Mouse (Mus musculus) cerebellum, adult 11 months (tissue): ENCODE measurements around the gene Mrtfb.

Source experiments
- DNase-seq: peaks from one replicate; pipeline ENCODE4 v3.0.0; 2022

Mrtfb gene

DNA sequence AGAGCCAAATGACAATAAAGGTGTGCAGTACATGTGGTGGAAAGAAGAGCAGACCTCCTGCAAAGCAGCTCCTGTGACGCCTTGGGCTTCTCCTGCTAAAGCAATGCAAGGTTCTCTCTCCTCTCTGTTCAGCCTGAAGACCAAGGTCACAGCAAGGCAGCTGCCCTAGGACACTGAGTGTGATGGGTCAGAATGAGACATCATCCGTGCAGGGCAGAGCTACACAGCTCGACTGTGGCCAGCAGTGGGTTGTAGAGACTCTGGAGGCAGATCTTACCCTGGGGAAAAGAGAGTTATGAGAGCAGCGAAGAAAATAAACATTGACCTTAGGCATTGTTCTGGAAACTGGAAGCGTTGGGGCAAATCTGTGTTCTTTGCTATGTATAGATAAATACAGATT lies 98.2 kb downstream of the Mrtfb start:
- DNase-seq = no peak

DNA sequence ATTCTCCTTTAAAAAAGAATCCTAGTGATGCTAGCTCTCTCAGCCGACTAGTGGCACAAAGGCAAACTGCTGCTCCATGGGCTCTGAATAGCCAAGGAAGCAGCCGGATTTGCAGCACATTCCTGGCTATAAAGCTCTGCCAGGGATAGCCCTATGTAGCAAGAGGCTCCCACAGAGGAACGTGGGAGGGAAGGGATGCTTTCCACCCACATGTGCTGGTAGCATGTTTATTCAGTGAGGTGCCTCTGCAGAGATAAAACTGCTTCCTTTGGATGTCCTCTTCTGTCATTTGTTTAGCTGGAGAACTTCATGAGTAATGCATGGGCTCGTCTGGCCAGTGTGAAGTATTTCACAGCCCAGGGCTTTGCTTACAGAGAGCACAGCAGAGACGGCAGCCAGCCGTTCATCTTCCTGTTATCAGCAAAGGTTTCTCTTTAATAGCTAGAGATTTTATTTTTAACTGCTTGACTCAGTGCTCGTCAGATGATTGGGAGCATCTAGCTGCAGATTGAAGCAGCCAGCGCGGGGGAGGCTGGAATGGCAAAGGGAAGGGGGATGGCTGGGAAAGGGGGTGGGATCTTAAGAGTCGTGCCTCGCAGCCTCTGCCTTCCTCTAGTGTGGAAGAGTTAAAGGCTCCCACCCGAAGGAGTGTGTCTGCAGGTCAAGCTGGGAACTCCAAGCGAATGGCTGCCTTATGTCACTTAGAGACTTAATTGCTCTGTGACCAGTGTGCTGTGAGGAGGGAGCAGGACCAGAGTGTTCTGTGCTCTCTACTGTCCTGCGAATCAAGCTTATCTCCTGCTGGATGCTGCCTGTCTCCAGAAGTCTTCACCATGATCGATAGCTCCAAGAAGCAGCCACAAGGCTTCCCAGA lies 101.8 kb downstream of the Mrtfb start:
- peak; percentile 71 for DNase-seq

DNA sequence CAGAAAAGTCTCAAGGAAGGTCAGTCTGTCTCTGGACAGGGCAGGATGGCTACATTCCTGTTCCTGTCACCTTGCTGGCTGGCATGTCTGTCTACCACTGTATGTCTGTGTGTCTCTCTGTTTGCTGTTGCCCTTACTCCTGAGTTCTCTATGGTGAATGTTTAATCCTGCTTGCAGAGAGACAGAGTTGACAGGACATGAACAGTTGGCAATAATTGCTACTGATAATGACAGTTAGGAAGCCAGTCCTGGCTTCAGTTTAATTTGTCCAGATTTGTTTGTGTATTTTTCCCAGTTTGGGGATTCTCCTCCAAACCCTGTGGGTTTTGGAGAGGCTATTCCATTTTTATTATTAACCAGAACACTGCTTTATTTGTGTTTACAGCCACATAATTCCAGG lies 102.5 kb downstream of the Mrtfb start:
- no peak for DNase-seq

DNA sequence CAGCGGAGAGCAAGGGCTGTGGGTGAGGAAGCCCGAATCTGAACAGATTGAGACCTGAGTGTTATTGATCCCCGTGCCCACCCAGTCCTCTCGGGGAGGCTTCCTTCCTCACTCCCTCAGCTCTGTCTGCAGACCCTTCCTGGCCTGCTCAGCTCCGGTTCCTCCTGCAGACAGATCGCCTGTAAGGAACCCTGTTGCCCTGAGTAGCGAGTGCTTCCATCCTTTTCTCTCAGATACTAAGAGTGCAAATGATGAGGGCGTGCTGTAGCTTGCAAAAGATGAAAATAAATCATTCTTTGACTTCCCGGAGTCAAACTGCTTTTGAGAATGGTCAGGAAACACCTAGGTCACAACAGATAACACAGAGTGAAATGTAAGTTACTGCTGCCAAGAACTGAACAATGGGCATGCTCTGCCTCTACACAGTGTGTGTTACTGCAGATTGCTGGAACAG lies 103.2 kb downstream of the Mrtfb start:
- DNase-seq = peak; percentile 19

DNA sequence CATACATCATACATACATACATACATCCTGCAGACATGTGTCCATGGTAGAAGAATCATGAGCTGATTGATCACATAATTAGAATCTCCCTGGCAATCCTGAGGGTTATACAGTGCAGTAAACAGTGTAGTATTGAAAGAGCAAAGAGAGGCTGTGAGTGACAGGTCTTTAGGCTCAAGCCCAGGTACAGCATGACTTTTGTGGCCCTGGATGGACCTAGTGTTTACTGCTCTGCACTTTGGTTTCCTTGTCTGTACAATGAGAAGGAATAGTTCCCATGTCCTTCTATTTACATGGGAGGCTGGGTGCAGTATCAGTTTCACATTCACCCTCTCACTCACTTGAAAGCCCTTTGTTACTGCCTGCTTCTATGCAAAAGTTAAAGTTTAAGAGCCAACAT lies 103.9 kb downstream of the Mrtfb start:
- DNase-seq = no peak

DNA sequence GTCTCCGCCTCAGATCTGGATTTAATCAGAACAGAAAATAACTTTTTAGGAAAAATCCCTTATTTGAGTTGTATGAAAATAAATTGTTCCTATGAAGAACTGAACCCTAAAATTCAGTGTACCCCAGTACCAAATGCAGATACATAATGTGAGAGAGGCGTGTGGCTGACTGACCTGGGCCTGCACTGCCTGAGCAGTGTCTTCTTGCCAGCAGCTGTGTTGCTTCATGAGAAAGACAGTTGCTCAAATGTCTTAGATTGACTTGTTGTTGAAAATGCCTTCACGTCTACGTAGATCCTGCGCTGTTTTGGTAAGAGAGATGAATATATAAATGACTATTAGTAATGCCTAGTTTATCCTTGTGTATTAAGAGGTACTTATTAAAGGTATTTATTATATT lies 104.6 kb downstream of the Mrtfb start:
- DNase-seq = no peak

DNA sequence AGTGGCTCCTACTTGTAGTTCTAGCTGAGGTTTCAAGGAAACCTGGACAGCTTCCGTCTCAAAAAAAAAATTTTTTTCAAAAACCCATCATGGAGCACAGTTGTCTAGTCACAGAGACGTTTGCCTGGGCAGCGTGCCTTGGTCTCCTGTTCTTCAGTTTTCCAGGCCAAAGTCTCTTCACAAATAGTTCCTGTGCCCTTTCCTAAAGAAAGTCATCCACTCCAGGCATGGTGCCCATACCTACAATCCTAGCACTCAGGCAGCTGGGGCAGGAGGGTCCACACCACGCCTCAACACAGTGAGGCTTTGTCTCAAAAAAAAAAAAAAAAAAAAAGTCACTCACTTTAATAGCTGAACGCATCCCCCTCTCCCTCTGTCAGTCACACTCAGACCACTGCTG lies 106.9 kb downstream of the Mrtfb start:
- DNase-seq = no peak

DNA sequence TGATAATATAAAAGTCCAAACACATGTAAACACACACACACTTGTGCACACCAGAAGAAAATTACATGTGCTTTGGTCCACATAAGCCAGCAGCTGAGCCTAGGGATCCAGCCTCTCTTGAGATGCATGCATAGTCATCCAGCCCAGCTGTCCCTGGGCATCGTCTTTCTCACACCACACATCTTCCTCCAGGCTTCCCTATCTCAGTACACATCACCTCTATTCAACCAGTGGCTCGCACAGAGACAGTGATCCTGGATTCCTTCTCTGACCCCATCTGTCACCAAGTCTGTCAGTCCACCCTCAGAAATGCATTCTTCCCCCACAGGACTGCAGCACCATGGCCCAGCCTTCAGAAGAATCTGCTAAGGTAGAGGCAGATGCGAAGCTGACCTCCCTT lies 107.9 kb downstream of the Mrtfb start:
- no peak for DNase-seq

DNA sequence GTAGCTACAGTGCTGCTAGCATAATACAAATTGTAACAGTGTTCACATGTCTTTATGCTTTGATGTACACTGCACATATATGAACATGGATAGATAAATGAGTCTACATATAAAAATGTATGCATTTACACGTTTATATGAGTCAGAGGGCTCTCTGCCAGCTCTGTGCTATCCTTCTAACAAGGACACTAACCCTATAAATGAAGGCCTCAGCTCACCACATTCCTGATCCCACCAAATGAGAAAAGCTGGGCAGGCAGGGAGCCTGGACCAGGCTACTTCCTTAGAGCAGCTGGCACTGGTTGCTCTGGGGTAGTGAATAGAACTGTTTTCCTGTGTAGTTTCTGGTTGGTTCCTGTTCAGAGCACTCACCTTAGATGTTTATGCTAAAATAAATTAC lies 110.0 kb downstream of the Mrtfb start:
- no peak for DNase-seq

DNA sequence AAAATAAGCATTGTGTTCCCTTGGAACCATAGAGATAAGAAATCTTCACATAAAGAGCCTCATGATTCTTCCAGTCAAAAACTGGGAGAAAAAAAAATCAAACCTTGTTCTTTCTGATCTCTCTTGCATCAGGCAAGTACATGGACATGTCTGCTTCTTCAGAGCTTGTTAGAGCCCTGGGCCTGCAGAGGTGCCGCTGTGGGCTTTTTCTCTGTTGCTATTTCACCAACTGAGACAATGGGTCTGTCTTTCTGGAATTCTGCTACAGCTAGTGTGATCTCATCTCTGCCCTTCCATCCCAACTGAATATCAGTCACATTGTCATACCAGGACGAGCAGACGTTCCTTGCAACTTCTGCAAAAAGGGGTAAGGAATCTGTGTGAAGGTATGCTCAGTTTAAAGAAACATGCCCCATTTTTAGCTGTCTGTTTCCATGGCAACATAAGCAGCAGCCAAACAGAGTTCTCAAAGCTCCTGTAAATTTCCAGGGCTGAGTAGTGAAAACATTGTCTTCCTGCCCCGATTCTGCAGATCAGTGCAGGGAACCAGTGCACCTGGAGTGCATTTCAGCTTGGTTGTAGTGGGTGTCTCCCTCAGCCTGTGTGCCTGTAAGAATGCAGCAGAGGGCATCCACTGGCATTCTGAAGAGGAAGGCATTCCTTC lies 110.7 kb downstream of the Mrtfb start:
- DNase-seq = no peak

DNA sequence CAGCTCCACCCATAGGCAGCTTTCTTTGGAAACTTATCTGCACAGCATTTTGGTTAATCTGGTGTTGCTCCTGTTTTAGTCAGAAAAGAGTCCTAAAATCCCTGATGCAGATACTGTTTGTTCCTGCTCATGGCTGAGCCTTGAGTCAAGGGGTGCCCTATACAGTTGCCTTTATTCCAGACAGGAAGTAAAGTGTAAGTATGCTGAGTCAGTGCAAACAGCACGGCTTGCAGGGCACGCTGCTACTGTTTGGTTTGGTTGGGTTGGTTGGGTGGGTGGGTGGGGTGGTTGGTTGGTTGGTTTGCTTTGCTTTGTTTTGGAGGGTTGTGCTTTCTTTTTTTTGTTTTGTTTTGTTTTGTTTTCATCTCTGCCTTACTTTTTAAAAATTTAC lies 111.2 kb downstream of the Mrtfb start:
- no peak for DNase-seq

DNA sequence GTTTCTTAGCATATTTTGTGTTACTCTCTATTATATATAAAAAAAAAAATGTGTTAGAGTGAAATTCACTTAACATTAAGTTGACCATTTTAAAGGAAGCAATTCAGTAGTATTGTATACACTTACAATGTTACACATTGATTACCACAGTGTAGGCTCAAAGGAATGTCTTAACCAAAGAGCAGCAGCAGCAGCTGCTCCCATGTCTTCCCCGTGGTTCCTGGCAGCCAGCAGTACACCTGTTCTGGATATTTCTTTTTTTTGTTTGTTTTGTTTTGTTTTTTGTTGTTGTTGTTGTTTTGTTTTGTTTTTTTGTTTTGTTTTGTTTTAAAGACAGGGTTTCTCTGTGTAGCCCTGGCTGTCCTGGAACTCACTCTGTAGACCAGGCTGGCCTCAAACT lies 112.4 kb downstream of the Mrtfb start:
- DNase-seq = no peak

DNA sequence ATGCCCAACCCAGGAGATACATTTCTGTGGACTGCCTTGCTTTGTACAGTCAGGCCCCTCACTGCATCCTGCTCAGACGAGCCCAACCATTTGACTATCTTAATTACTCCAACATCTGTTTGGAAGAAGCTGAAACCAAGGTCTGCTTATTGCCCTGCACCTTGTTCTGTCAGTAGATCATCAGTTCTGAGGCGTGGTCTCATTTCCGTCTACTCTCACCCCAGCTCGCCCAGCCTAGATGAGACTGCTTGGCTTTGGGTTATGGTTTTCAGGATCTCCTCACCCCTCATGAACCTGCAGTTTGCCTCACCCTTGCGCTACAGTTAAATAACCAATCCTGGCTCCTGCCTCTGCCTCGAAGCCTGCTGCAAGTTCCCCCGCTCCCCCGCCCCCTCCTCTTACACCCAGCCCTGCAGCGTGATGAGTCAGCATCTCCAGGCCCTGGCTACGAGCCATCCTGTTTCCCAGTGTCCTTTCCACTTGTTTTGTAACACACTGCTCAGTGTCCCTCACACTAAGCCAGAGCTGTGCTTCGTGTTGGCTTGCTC lies 115.5 kb downstream of the Mrtfb start:
- peak; percentile 83 for DNase-seq

DNA sequence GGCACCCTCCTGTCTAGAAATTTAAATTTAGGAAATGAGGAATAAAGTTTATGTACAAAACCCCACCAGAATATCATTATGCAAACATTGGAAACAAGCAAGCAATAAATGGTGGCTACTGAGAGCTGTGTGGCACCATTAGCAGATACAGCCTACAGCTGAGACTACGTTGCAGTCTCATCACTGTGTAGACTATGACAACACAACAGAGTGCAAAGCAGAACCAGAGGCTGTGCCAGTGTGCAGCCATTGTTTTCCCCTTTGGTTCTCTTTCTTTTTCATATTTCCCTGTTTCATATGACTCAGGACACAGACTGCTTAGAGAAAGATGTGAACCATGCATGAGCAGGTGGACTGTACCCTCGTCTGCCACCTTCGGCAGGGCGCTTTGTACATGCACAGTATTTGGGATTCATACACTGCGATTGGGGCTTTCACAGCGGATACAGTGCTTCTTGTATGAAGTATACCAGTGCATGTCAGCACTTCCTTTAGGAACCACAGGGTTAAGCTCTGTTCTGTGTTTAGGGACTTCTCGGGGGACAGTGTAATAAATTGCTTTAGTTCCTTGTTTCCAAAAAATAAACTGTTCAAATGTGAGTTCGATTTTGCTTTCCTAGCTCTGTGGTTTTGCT lies 116.7 kb downstream of the Mrtfb start:
- DNase-seq = no peak

DNA sequence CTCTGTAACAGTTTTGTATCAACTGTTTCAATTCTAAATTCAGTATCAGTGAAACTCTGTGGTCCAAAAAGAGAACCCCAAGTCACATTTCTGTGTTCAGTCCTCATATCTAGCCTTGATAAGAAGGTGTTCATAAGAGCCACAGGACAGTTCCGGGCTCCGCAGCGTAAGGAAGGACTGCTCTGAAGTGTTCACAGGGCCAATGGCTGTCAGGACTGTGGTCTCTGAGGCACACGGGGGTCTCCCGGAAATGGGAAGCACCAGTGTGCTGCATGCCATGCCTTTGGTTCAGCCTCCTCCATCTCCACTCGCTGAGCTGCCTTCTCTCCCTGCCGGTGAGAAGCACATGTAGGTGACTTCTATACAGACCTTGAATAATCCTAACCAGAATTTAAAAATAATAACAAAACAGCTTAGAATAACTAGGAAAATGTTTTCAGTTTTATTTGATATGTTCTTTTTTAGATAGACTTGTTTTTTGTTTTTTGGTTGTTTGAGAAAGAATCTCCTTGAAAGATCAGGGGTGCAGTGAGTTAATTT lies 120.7 kb downstream of the Mrtfb start:
- DNase-seq = no peak

DNA sequence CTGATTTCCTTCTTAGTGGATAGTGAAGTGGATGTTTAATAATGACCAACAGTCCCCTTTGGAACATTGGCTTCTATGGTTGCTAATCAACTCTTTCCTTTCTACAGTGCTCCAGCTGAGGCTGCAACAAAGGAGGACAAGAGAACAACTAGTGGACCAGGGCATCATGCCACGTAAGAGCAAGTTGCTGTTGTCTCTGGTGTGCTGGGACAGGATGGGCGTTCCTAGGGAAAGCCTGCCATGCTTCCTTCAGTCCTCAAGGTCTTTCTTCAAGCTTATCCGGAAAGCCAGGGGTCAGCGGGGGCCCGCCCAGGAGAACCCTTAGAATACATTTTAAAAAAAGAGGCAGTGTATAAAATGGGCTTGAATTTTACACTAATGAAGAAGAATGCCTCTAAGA lies 121.9 kb downstream of the Mrtfb start:
- no peak for DNase-seq

DNA sequence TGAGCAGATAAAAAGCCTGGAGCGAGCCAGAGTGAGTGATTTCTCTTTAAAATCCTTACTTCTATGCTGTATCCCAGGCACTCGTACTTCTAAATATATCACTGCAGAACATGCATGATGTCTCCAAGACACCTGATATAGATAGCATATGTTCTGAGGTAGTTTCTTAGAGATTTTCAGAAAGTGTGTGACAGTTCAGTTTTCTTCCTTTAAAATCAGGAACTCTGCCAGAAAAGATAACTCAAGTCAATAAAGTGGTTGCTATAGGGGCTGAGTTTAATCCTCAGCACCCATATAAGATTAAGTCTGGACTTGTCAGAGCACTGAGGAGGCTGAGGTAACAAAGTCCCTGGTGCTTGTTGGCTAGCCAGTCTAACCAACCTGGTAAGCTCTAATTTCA lies 123.6 kb downstream of the Mrtfb start:
- no peak for DNase-seq

DNA sequence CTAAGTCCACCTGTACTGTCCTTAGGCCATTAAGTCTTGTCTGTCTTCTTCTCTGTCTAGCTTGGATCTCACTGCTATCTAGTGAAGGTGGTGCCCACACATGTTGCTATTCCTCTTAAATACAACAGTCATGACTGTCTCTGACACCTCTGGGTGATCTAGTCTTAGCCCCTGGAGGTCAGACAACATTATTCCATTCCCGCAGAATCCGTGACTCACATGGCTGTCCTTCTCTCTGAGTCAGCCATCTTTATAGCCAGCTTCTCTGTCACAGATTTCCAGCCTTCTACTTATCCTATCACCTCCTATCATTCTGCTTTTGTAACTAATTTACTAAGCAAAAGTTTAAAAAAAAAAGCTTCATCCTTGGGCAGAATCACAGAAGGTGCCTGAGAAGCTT lies 125.5 kb downstream of the Mrtfb start:
- no peak for DNase-seq

DNA sequence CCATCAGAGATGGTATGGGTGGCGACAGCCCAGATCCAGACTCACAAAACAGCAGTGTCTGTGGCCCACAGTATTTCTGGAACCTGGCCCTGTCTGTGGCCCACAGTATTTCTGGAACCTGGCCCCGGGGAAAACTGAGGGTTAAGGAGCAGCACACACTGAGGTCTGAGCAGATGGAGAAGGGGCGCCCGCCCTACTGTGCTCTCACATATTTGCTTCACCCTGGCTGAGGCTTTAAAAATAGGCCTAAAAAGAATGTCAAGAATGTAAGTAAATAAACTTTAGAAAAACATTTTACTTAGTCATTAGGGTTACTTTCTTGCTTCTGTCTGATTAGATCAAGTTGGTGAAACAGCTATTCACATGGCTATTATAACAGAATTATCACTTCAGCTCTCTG lies 131.0 kb downstream of the Mrtfb start:
- DNase-seq = no peak

DNA sequence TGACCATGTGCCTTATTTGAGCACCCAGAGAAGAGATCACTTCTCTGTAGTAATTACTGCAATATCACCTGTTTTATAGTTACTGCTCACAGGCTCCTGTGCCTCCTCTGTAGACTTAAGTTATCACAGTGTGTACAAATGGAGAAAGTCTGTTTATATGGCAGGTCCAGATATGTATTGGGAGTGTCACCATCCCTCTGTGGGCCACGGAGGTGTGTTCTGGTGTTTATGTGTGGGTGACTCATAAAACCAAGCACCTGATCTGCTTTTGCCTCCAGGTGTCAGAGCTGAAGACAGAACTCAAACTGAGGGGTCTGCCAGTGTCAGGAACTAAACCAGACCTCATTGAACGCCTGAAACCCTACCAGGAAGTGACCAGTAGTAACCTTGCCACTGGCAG lies 144.1 kb downstream of the Mrtfb start:
- DNase-seq = no peak

DNA sequence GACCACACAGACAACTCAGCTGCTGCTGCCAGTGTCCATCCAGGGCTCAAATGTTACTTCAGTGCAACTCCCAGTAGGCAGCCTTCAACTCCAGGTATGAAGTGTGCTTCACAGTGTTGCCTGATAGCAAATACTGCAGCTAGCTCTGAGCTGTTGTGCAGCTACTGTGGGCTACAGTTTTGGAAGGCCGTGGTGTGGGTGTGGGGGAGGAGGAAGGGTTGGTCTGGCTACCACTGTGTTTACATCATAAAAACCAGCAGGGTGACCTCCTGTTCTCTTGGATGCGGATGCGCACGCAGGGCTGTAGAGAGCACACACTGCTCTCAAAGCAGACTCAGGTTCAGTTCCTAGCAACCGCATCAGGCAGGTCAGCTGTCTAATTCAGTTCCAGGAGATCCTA lies 145.3 kb downstream of the Mrtfb start:
- peak; percentile 62 for DNase-seq

DNA sequence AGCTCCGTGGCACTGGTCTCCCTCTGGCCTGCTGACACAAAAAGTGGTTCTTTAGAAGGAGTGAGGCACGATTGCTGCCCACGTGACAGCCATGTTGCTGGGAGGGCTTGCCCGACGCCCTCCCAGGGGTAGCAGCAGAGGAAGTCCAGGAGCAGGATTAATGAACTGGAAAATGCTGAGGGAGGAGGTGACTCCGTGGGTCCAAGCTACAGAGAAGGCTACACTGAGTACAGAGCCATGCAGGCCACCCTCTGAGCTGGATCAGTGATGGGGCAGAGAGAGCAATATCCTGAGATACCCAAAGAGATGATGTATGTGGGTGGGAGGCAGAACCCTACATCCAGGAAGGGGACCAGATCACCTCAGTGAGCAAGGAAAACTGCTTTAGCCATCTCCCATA lies 148.4 kb downstream of the Mrtfb start:
- DNase-seq = no peak

DNA sequence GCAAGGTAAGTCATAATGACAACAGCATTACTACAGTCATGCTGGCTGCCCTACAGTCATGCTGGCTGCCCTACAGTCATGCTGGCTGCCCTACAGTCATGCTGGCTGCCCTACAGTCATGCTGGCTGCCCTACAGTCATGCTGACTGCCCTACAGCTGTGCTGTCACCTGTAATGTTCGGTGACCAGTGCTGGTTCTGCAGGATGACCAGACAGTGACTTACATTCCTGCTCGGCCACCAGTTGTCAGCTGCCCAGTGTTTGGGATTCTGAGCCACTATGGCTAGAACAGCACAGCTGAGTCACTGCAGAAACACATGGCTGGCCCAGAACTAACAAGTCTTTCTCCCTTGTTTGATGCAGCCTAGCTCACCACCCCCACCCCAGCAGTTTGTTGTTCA lies 149.1 kb downstream of the Mrtfb start:
- no peak for DNase-seq
